Mouse (Mus musculus) kidney, embryonic 14.5 days (tissue): ENCODE measurements around the gene Twf2. TPM values are rescaled to one million over a fixed set of nuclear protein-coding genes. Genes with fewer than 3 reads are reported as not detected.

ENCODE experiments used
- ATAC-seq: fragments of 200-750 bp; cut with Nextera tagmentation; 2 replicates; pipeline ENCODE4 v1.8.0; 2017; ENCODE audit warnings: moderate number of reproducible peaks, mild to moderate bottlenecking, moderate TSS enrichment, moderate library complexity; ENCODE audit not compliant: low FRiP score, low TSS enrichment
- H3K27ac ChIP-seq: fragments of 300-500 bp; sonication (generic); 2 replicates; pipeline ENCODE4 v1.5.1; 2014; ENCODE audit warnings: low read depth, mild to moderate bottlenecking, low read length, moderate library complexity, mixed read lengths
- H3K27me3 ChIP-seq: fragments of 300-500 bp; sonication (generic); 2 replicates; pipeline ENCODE4 v1.6.1; 2014; ENCODE audit warnings: mild to moderate bottlenecking, low read length; ENCODE audit not compliant: control insufficient read depth, insufficient read depth
- H3K36me3 ChIP-seq: fragments of 300-500 bp; sonication (generic); 2 replicates; pipeline ENCODE4 v1.6.1; 2014; ENCODE audit warnings: low read length, mixed read lengths; ENCODE audit not compliant: control insufficient read depth, insufficient read depth
- H3K4me1 ChIP-seq: fragments of 300-500 bp; sonication (generic); 2 replicates; pipeline ENCODE4 v1.6.1; 2014; ENCODE audit warnings: low read length, mixed read lengths; ENCODE audit not compliant: control insufficient read depth, insufficient read depth
- H3K4me2 ChIP-seq: fragments of 300-500 bp; sonication (generic); replicated peaks from 2 replicates; pipeline ENCODE4 v1.6.1; 2014; ENCODE audit warnings: low read depth, mild to moderate bottlenecking, low read length
- H3K4me3 ChIP-seq: fragments of 300-500 bp; sonication (generic); 2 replicates; pipeline ENCODE4 v1.5.1; 2014; ENCODE audit warnings: mild to moderate bottlenecking, low read length
- H3K9ac ChIP-seq: fragments of 300-500 bp; sonication (generic); 2 replicates; pipeline ENCODE4 v1.6.1; 2014; ENCODE audit warnings: low read depth, mild to moderate bottlenecking, low read length, moderate library complexity
- H3K9me3 ChIP-seq: fragments of 300-500 bp; sonication (generic); 2 replicates; pipeline ENCODE4 v1.6.1; 2016; ENCODE audit warnings: low read length; ENCODE audit not compliant: control insufficient read depth
- WGBS: fragments of 180-500 bp; shearing (Covaris S2); extraction: QIAGEN DNeasy Blood & Tissue Kit; methylation state at CpG from one replicate; pipeline ENCODE4 v1.1.7; 2014; 5-methylcytosine and 5-hydroxymethylcytosine counted together
- polyA plus RNA-seq: library from polyadenylated mRNA; unstranded; fragments of >200 nt; fragmentation: Nextera tagmentation; extraction: Ambion mirVana; gene quantifications from 2 replicates; pipeline ENCODE4 v1.2.1, GENCODE M21; 2014

Gene Twf2
- polyA plus RNA-seq, 1 experiment from 2014 or later = 77.9 TPM

DNA sequence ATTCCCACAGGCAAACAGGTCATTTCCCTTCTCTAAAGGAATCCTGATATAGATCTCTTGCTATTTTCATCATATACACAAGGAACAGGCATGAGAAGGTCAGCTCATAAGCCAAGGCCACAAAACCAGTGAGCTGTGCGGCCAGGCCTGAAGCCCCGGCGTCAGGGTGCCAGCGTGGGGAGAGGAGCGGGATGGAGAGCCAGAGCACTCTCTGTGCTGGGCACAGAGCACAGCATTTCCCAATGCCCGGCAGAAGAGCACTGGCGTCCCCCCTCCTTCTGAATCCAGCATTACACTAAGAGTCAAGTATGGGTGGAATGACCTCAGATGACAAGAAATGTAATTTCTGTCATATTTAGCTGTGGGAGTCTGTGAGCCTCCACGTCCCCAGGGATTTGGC, 34.5 kb downstream of the Twf2 start:
- H3K9ac ChIP-seq = no peak overlapping the region
- no peak overlapping the region for H3K27ac ChIP-seq
- 86% methylated on average over 8 of the region's 8 CpGs for WGBS
- no peaks in the 10 kb centered on the region for H3K4me1 ChIP-seq
- H3K27me3 ChIP-seq = no peaks in the 10 kb centered on the region
- no peak for ATAC-seq
- peaks cover 88% of the 10 kb centered on the region for H3K36me3 ChIP-seq
- no peak overlapping the region for H3K4me3 ChIP-seq
- H3K9me3 ChIP-seq = no peaks in the 10 kb centered on the region
- no peak overlapping the region for H3K4me2 ChIP-seq

DNA sequence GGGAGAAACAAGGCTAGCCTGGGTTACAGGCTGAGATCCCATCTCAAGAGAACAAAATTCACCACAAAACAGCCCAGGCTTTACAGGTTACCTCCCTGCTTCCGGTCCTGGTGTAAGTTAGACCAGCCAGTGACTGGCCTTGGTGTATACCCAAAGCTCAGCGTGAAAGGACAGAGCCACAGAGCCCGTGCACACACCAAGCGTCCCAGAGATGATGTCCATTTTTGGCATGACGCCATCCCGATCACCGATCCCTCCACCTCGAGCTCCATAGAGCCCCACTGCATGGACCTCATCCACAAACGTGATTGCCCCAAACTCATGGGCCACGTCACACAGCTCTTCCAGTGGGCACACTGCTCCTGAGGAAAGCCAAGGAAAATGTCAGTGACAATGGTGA, 35.0 kb downstream of the Twf2 start:
- no peak overlapping the region for H3K4me2 ChIP-seq
- no peak overlapping the region for H3K27ac ChIP-seq
- no peaks in the 10 kb centered on the region for H3K9me3 ChIP-seq
- H3K4me3 ChIP-seq = no peak overlapping the region
- H3K36me3 ChIP-seq = peaks cover 88% of the 10 kb centered on the region
- WGBS = 93% methylated on average over 10 of the region's 10 CpGs
- no peak overlapping the region for H3K9ac ChIP-seq
- H3K4me1 ChIP-seq = no peaks in the 10 kb centered on the region
- no peaks in the 10 kb centered on the region for H3K27me3 ChIP-seq
- ATAC-seq = no peak

DNA sequence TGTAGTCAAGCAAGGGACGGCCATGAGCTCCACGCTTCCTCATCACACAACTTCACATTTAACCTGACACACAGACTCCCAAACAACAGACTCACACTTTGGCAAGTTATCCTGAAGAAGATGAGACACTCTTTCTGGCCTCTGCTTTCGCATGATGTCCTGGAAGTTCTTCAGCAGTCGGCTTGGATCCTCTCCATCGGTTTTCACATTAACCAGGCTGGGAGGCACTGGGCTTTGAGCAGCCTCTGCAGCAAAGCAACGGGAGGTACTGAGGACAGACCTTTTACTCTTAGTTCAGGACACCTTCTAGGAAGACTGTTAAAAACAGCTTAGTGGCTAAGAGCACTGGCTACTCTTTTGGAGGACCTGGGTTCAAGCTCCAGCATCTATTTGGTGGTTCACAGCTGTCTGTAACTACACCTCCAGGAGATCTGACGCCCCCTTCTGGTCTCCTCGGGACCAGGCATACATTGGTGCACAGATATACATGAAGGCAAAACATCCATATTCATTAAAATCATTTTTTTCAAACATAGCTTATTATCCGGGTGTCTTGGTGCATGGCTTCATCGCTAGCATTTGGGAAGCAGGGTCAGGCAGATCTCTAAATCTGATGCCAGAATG, 38.7 kb downstream of the Twf2 start:
- Histone ChIP-seq H3K4me2 (no peak overlapping the region), H3K27ac (no peak overlapping the region), H3K4me1 (peaks cover 4% of the 10 kb centered on the region), H3K9me3 (no peaks in the 10 kb centered on the region), H3K36me3 (peaks cover 65% of the 10 kb centered on the region), H3K27me3 (no peaks in the 10 kb centered on the region), H3K4me3 (no peak overlapping the region), H3K9ac (no peak overlapping the region)
- ATAC-seq = no peak
- 88% methylated on average over 10 of the region's 10 CpGs for WGBS

DNA sequence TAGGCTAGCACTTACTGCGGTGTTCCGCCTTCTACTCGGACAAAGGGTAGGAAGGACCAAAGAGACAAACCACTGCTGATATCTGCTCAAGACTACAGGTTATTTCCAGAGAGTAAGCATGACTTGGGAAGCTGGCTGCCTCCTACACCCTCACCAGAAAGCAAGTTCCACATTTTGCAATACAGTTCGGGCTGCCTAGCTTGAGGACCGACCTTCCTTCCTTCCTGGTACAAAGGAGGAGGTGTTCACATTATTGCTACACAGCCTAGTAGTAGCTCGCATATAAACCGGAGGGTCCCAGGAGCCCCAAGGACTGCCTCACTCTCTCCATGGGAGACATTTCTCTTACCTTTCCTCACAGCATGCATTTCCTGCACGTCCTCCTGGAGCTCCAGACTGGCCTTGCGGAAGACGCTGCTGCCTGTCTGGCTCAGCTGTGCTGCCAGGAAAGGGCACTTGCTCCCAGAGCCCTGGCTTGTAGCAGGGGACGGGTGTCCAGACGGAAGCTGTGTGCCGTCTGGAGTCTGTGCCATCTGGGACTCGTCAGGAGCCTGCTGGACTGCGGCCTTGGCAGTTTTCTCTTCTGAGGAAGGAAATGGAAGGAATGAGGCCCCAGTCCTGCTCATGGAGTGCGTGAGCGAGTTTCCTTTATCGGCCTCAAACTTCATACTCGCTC, 40.0 kb downstream of the Twf2 start:
- H3K36me3 ChIP-seq = peaks cover 53% of the 10 kb centered on the region
- WGBS = 66% methylated on average over 19 of the region's 19 CpGs
- ATAC-seq = no peak

DNA sequence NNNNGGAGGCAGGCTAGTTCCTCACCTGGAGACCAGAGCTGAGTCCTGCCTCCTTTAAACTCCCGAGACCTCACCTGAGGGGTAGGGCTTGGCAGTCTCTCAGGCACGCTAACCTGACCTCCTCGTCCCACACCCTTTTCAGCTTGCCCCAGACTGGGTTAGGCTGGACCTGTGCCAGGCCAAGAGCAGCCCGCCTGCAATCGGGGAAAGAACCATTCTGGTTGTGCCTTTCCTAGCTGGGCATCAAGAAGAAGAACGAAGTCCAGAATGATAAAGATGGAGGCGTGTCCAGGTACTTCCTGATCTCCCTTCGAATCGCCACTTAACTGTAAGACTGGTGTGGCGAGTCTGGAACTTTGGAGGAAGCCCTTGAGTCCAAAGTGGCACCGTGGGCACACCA, 46.6 kb downstream of the Twf2 start:
- H3K27ac ChIP-seq = no peak overlapping the region
- no peak overlapping the region for H3K9ac ChIP-seq
- WGBS = 89% methylated on average over 11 of the region's 11 CpGs
- no peak overlapping the region for H3K4me2 ChIP-seq
- H3K4me1 ChIP-seq = peaks cover 19% of the 10 kb centered on the region
- peaks cover 3% of the 10 kb centered on the region; the same call in 1 of the 2 replicates for H3K36me3 ChIP-seq
- H3K27me3 ChIP-seq = no peaks in the 10 kb centered on the region
- ATAC-seq = no peak
- no peak overlapping the region for H3K4me3 ChIP-seq
- no peaks in the 10 kb centered on the region for H3K9me3 ChIP-seq

More for the DNA sequence above, 40.0 kb downstream of the Twf2 start:
- peaks cover 10% of the 10 kb centered on the region for H3K4me1 ChIP-seq
- H3K4me3 ChIP-seq = no peak overlapping the region
- no peak overlapping the region for H3K9ac ChIP-seq
- H3K9me3 ChIP-seq = no peaks in the 10 kb centered on the region
- no peak overlapping the region for H3K4me2 ChIP-seq
- H3K27me3 ChIP-seq = no peaks in the 10 kb centered on the region
- H3K27ac ChIP-seq = peak overlapping the region; percentile 77

DNA sequence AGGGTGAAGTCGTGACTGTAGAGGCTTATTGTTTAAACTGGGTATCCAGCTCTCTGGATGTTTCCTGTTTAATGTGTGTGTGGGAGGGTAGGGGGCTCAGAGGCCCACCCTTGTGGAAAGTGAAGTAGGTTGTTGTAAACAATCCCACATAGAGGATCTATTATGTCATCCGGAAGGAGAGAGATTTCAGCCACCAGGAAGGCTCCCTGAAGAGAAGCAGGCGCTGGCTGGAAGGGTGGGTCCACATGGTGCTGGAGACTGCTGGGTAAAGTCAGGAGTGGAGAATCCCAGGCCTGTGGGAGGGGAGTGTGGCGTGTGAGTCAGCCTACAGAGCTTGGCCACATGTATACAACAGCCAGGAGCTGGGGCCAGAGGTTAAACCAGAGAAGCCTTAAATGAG, 47.3 kb downstream of the Twf2 start:
- 43% methylated on average over 4 of the region's 4 CpGs for WGBS
- H3K36me3 ChIP-seq = no peaks in the 10 kb centered on the region; the same call in 1 of the 2 replicates
- peaks cover 19% of the 10 kb centered on the region for H3K4me1 ChIP-seq
- H3K9ac ChIP-seq = 0 out of 2 replicates have a peak overlapping the region, but pooled peaks have one; percentile 7
- no peak overlapping the region for H3K4me2 ChIP-seq
- 0 out of 2 replicates have a peak overlapping the region, but pooled peaks have one; percentile 24 for H3K27ac ChIP-seq
- H3K4me3 ChIP-seq = no peak overlapping the region
- H3K27me3 ChIP-seq = no peaks in the 10 kb centered on the region
- H3K9me3 ChIP-seq = no peaks in the 10 kb centered on the region
- ATAC-seq = no peak

DNA sequence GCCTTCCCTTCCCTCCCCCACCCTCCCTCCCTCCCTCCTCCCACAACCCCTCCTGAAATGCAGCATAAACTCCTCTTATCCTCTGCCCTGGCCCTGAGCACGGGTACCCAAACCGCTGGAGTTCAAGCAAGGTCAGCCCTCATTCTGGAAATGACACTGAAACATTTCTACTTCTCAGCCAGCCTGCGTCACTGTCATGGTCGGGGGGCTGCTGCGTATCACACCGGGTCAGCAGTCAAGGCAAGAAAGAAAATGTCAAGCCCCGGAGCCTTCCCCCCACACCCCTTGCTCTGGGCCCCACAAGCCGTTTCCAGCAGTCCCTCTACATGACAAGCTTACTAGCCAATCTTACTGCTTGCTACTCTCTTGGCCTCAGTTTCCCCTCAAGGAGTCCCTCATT, 48.2 kb downstream of the Twf2 start:
- WGBS = 50% methylated on average over 8 of the region's 8 CpGs
- Histone ChIP-seq H3K4me3 (no peak overlapping the region), H3K9me3 (no peaks in the 10 kb centered on the region), H3K4me1 (peaks cover 19% of the 10 kb centered on the region), H3K27ac (no peak overlapping the region), H3K4me2 (no peak overlapping the region), H3K36me3 (no peaks in the 10 kb centered on the region), H3K9ac (no peak overlapping the region), H3K27me3 (no peaks in the 10 kb centered on the region)
- no peak for ATAC-seq

DNA sequence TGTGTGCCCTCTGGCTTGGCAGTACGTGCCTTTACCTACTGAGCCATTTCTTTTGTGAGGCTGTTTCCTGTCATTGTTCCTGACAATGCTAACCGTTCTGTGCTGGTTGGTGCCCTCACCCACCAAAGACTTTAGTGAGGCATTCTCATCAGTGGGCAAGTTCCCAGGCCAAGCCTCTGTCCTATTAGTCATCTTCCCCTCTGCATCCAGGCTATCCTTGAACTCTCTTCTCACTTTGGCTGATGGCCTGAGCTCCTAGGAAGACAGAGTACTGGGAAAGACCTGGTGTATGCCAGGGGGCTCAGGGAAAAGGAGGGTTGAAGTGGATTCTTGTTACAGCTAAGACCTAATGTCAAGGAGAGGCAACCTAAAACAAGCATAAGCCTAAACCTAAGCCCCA, 51.1 kb downstream of the Twf2 start:
- Histone ChIP-seq H3K27ac (no peak overlapping the region), H3K36me3 (no peaks in the 10 kb centered on the region), H3K4me2 (no peak overlapping the region), H3K9ac (no peak overlapping the region), H3K4me3 (no peak overlapping the region), H3K27me3 (no peaks in the 10 kb centered on the region), H3K9me3 (no peaks in the 10 kb centered on the region), H3K4me1 (peaks cover 5% of the 10 kb centered on the region; the same call in 1 of the 2 replicates)
- WGBS = 86% methylated on average over 2 of the region's 2 CpGs
- no peak for ATAC-seq

DNA sequence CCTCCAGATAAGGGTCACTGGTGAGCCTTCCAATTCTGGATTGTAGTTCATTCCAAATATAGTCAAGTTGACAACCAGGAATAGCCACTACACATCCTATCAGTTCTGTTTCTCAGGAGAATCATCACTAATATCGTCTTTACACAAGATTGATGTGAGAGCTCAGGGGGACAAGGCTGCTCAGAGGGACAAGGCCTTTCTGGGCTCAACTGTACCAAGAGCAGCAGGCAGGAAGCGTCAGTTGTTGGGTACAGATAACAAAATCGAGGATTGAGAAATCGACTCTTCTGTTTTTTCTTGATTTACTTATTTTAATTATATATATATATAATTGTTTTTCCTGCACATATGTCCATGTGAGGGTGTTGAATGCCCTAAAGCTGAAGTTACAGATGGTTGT, 55.5 kb downstream of the Twf2 start:
- Histone ChIP-seq H3K4me2 (no peak overlapping the region), H3K27me3 (no peaks in the 10 kb centered on the region), H3K9ac (no peak overlapping the region), H3K4me1 (no peaks in the 10 kb centered on the region), H3K4me3 (no peak overlapping the region), H3K9me3 (no peaks in the 10 kb centered on the region), H3K36me3 (no peaks in the 10 kb centered on the region), H3K27ac (no peak overlapping the region)
- 92% methylated on average over 4 of the region's 4 CpGs for WGBS
- ATAC-seq = no peak
